Mouse (Mus musculus) gastrocnemius, adult 2 months (tissue): ENCODE data around the gene Cpne4. TPM values are rescaled to one million over a fixed set of nuclear protein-coding genes. Genes with fewer than 3 reads are reported as not detected.

ENCODE experiments used
- DNase-seq: peaks from one replicate; pipeline ENCODE4 v3.0.0; 2022
- H3K27ac ChIP-seq: fragments of 200-600 bp; 2 replicates; pipeline ENCODE4 v1.8.1; 2022; ENCODE audit warnings: mild to moderate bottlenecking
- H3K4me3 ChIP-seq: fragments of 200-600 bp; 2 replicates; pipeline ENCODE4 v1.8.1; 2022; ENCODE audit warnings: mild to moderate bottlenecking, moderate library complexity
- CTCF ChIP-seq: fragments of 200-600 bp; IDR thresholded peaks from 2 replicates; pipeline ENCODE4 v1.8.1; 2022; ENCODE audit warnings: antibody characterized with exemption, mild to moderate bottlenecking, moderate library complexity
- intact Hi-C: fragments of 180-260 bp; cut with DNase I; formaldehyde crosslinking; loops from one replicate; pipeline ENCODE4 v1.15.1; 2025
- total RNA-seq, 2 experiments: library from RNA; stranded (reverse); gene quantifications; 2 replicates each; pipeline ENCODE4 v1.2.3; 2021

Cpne4 gene
- total RNA-seq, 2 experiments from 2014 or later: not detected

GRCm38 (mm10) chr9:104616691-104617090 is 69.6 kb downstream of the Cpne4 start:
- no peak overlapping the region for H3K27ac ChIP-seq
- intact Hi-C loops: no loop called here
- TF ChIP-seq CTCF: no peak
- H3K4me3 ChIP-seq: no peak overlapping the region
- DNase-seq: no peak

GRCm38 (mm10) chr9:104623564-104623963 is 76.5 kb downstream of the Cpne4 start:
- TF ChIP-seq CTCF: no peak
- no peak for DNase-seq
- Histone ChIP-seq H3K27ac (no peak overlapping the region), H3K4me3 (no peak overlapping the region)
- intact Hi-C loops: no loop called here

- Histone ChIP-seq H3K27ac (no peak overlapping the region), H3K4me3 (no peak overlapping the region)
- intact Hi-C loops: no loop called here
- TF ChIP-seq CTCF: no peak
- no peak for DNase-seq
Measured at GRCm38 (mm10) chr9:104627816-104628215, 80.7 kb downstream of the Cpne4 start.

- no peak for TF ChIP-seq CTCF
- no peak overlapping the region for H3K4me3 ChIP-seq
- intact Hi-C loops: no loop called here
- no peak overlapping the region for H3K27ac ChIP-seq
- no peak for DNase-seq
Measured at GRCm38 (mm10) chr9:104629282-104629681, 82.2 kb downstream of the Cpne4 start.

- DNase-seq: no peak
- TF ChIP-seq CTCF: no peak
- intact Hi-C loops: no loop called here
- H3K27ac ChIP-seq: no peak overlapping the region
- H3K4me3 ChIP-seq: no peak overlapping the region
Measured at GRCm38 (mm10) chr9:104646348-104646994, 99.4 kb downstream of the Cpne4 start.

- Histone ChIP-seq H3K4me3 (no peak overlapping the region), H3K27ac (no peak overlapping the region)
- TF ChIP-seq CTCF: no peak
- intact Hi-C loops: no loop called here
- no peak for DNase-seq
Measured at GRCm38 (mm10) chr9:104652691-104653261, 105.7 kb downstream of the Cpne4 start.

GRCm38 (mm10) chr9:104659758-104660157 is 112.7 kb downstream of the Cpne4 start:
- Histone ChIP-seq H3K27ac (no peak overlapping the region), H3K4me3 (no peak overlapping the region)
- intact Hi-C loops: no loop called here
- DNase-seq: no peak
- no peak for TF ChIP-seq CTCF

- H3K4me3 ChIP-seq: no peak overlapping the region
- H3K27ac ChIP-seq: no peak overlapping the region
- intact Hi-C loops: no loop called here
- no peak for DNase-seq
- peak; percentile 12; the same call in 1 of the 2 replicates for TF ChIP-seq CTCF
Measured at GRCm38 (mm10) chr9:104676665-104677064, 129.6 kb downstream of the Cpne4 start.

- Histone ChIP-seq H3K27ac (no peak overlapping the region), H3K4me3 (no peak overlapping the region)
- DNase-seq: no peak
- intact Hi-C loops: no loop called here
- no peak for TF ChIP-seq CTCF
Measured at GRCm38 (mm10) chr9:104678571-104678970, 131.5 kb downstream of the Cpne4 start.

- H3K27ac ChIP-seq: no peak overlapping the region
- no peak overlapping the region for H3K4me3 ChIP-seq
- no peak for TF ChIP-seq CTCF
- no peak for DNase-seq
- intact Hi-C loops: no loop called here
Measured at GRCm38 (mm10) chr9:104687051-104687450, 140.0 kb downstream of the Cpne4 start.

- TF ChIP-seq CTCF: no peak
Measured at GRCm38 (mm10) chr9:104693145-104693544, 146.1 kb downstream of the Cpne4 start.

GRCm38 (mm10) chr9:104710831-104711230 is 163.7 kb downstream of the Cpne4 start:
- TF ChIP-seq CTCF: no peak
- no peak for DNase-seq
- H3K4me3 ChIP-seq: no peak overlapping the region
- no peak overlapping the region for H3K27ac ChIP-seq
- intact Hi-C loops: no loop called here

More at GRCm38 (mm10) chr9:104693145-104693544, 146.1 kb downstream of the Cpne4 start:
- intact Hi-C loops: no loop called here
- Histone ChIP-seq H3K4me3 (no peak overlapping the region), H3K27ac (no peak overlapping the region)
- DNase-seq: no peak

GRCm38 (mm10) chr9:104725311-104725710 is 178.2 kb downstream of the Cpne4 start:
- intact Hi-C loops: no loop called here
- Histone ChIP-seq H3K27ac (no peak overlapping the region), H3K4me3 (no peak overlapping the region)
- DNase-seq: no peak
- no peak for TF ChIP-seq CTCF
